Mouse (Mus musculus): ENCODE data around the gene Ncoa7.

Gene Ncoa7

DNA sequence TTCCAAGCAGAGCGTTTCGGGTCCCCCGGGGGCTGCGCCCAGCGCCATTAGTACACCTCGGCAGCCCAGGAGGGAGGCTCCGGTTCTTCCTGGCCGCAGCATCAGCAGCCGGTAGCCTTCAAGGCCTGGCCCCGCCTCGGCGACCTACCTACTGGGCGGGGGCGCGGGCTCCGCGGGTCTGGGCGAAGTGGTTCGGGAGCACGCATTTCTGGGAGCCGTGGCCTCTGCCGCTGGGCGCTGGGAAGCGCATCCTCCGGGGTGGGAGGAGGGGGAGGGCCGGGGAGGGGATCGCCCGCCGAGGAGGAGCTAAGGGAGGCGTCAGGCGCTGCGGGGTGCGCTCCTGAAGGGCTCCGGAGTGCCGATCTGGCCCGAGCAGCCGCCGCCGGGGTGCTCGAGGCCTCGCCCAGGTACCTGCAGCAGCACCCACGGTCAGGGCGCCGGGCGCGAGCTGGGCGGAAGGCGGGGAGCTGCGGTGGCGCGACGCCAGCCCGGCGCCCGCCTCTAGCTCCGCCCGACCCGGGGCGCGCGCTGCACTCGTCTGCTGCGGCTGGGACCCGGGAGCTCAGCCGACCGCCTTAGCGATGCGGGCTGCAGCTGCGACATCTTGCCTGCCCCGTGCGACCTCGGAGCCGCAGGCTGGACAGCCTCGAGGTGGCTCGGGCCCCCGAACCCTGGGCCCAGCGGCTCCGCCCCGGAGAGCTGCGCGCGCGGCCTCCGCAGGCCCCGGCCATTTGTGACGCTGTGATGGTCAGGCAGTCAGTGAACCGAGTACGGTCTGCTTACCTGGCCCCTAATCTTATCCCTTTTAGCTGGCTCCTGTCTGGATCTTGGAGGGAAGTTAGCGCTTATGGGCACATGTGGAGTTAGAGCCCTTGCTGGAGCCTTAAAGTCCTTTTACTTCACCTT, at the start of gene Ncoa7:
Ncoa7 (minus strand) TSS at position 646 of the 906 bp plus-strand sequence.
- peak; percentile 91 for DNase-seq

DNA sequence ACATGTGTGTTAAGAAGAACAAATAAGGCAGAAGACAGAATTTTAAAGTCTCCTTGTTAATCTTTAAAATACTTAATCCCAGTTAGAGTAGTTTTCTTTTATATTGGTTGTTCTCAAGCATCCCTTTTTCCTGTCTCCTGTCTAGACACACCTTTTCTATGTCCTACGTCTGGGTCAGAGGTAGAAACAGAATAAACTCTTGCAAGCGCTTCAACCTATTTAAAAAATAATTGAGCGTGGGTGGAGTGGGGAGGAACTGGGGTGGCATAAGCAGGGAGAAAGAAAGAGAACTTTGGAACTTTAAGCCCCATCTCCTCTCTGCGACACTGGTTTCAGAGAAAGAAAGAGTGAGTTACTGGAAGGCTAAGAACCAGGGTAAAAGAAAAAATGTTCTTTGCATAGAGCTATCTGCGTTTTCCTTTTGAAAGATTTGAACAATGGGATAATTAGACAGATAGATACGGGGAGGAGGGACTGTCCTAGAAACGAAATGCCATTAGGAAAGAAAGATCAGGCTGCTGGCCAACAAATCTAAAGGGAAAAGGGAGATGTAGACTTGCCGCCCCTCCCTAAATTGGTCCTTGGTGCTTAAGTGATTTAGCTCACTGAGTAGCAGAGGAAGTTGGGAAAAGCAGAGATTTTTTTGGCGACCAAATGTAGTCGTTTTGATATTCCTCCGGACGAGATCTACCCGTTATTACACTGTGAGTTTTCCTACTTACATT, 42.1 kb upstream of the Ncoa7 start:
- peak; percentile 72 for DNase-seq

- DNase-seq, result peak; percentile 57
Observed at GRCm38 (mm10) chr10:30844191-30845010, 41.3 kb upstream of the Ncoa7 start.

DNA sequence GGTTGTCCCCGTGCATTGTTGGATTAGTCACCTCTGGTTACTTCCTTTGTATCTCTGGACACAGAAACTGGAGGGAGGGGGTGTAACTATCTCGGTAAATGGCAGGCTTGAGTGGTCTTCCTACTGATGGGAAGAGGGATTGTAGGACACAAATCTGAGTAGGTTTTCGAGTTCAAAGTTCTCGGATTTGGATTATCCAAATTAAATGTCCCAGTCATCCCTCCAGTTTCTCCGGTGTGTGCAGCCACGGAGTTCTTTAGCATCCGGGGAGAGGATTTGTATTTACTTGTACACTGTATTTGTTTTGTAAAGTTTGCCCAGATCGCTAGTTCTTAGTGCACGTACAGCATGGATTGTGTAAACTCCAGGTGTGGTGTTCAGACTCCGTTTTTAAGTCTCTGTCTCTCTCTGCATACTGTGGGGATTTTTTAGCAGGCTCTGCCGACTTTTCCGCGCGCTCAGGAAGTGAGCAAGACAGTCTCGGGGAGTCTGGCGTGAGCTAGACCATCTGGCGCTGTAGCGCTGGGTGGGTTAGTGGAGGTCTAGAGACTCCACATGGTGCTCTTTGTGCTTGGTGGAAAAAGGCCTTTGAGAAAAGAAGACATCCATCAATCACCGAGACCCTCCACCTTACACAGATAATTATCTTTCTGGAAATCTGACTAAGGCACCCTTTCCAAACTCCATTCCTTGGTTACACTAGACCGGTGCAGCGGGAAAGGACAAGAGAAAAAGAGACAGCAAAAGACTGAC, 40.5 kb upstream of the Ncoa7 start:
- peak; percentile 64 for DNase-seq

GRCm38 (mm10) chr10:30842643-30843437, 39.7 kb upstream of the Ncoa7 start, which contains the start of gene Hey2:
Hey2 (minus strand) TSS chr10:30842801.
- DNase-seq, result peak; percentile 99

DNA sequence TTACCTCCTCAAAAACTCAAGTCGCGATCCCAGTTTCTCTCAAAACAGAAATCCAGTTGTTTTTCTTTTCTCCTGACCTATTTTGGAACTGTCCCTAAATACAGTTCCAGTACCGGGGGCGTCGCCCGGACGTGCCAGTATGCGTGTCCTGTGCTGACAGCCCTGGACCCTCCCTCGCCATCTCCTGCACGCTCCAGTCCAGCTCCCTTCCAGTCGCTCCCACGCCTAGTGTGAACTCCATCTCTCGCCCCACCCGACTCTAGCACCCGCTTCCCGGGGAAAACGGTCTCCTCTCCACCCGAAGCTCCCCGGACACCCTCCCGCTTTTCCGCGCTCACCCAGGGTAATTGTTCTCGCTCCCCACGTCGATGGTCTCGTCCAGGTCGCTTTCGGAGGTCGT, 39.1 kb upstream of the Ncoa7 start:
- no peak for DNase-seq

GRCm38 (mm10) chr10:30840824-30841223, 37.7 kb upstream of the Ncoa7 start:
- DNase-seq, result no peak

DNA sequence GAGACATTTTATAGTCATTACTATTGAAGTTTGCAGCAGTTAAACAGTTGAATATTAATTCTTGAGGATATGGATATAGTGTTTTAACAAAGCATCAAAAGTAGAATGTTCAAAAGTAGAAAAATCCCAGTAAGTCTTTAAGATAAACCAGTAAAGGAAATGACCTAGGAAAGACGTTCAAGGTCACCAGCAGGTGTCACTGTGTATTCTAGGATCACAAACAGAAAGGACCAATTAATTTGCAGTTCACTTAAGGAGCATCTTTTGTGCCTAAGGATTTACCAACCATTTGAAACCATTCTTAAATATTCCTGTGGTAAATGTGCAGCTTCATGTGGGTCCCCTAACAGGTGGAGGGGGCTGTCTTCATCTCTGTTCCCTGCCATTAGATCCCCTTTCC, 35.1 kb upstream of the Ncoa7 start:
- DNase-seq, result peak; percentile 55

DNA sequence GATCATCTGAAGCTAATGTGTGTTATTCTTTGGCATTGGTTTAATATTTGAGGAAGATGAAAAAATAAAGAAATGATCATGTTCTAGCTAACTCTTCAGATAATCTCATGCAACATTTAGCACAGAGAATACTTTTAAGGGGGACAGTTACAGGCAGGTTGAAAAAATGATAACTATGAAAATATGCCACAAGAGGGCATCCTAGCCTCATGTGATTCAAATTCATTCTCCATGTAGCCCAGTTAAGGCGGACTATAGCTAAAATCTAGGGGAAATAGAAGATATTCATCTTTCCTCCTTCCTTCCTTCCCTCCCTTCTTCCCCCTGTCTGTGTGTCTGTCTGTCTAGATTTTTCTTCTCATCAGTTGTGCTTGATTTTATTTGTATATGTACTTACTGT, 21.9 kb upstream of the Ncoa7 start:
- peak; percentile 77 for DNase-seq

GRCm38 (mm10) chr10:30810967-30811293, 7.8 kb upstream of the Ncoa7 start:
- peak; percentile 94 for DNase-seq

DNA sequence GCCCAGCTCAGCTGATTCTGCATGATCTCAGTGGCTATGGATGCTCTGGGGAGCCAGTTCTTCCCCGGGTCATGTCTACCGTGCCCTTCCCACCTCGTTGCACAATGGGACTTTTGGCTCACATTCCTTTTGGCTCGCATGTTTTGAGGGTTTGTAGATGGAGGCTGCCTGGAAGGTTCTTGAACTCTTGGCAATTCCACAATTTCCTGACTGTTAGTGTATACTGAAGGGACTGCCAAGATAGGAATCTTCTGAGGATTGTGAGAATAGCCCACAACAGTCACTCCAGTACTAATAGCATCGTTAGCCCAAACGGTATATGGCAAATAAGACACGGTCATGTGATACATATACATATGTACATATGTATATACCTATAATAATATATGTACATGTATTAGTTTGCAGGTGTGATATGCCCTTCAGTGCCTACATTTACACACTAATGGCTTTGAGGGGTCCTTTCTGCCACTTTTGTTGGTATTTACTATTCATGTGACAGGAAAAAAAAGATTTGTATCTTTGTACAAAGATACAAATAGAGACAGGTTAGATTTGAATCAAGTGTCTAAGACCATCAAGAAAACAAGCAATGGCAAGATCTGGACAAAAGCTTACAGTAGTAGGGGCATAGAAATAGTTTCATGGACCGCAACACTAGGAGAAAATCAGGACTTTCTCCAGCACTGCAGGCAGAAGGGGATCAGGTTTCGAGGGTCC, 7.3 kb upstream of the Ncoa7 start:
- peak; percentile 17 for DNase-seq

DNA sequence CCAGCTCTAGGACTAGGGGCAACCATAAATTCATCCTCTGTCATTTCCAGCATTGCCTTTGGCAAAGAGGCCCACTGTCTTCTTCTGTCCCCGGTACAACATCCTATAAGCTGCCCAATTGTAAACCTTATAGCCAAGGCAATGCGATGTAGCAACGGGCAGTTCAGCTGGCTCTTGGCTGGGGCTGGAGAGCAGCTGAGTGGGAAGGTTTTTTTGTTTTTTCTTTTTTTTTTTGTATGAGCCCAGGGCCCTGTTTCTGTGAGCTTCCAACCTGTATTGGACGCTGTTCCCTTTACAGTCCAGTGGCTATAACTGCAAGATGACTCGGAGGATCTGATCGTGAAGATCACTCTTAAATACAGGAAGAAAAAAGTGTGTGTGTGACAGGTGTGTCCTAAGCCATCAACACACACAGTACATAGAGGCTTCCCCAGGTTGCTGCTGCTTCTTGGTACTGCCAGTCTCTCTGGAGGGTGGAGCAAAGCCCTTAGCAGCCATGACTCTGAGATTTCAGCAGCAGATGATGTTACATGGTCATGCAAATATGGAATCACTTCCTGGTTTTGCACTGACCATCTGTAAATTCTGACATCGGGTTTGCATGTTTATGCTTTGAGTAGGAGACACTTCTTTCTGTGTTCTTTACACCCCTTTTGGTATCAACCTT, 594 bp upstream of the Ncoa7 start:
- DNase-seq, result peak; percentile 32

DNA sequence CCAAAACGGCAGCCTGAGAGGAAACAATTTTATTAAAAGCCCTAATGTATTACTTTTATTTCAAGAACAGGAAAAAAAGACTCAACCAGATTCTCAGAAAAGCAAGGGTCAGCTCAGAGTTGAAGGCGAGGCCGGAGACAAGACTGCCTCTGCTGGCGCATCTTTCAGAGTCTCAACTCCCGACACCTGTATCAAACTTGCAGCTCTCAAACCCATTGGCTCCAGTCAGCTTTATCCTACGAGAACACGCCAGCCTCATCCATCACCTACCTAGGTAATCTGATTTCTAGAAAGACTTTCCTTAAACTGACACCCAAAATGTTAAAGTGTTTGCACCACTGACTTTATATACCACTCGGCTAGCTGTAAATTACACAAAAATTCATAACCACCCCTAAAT, 1.1 kb downstream of the Ncoa7 start:
- DNase-seq, result peak; percentile 46

DNA sequence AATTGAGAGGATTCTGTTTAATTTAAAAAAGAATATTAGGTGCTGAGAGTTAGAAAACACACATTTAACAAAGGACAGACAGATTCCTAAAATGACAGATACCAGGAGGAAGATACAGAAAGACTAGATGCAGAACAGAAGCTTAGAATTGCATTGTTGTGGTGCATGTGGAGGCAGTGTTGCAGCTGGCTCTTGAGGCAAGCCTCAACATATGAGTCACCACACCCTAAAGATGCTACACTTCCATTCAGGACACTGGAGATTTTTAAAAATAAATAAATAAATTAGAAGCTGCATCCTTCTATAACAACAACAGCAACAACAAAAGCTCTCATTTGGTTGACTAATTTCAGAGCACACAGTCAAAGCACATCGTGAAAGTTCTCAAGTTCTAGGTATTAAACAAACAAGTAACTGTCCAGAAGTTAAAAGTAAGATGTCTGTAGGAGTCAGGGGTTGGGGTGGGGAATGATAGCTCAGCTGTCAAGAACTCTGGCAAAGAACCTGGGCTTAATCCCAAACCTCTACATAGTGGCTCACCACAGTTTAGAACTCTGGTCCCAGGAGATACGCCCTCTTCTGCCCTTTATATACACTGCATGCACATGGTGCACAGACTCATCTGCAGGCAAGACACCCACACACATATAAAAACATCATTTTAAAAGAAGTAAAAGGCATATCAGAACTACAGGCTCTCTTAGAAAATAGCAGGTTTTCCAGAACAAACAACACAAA, 3.2 kb downstream of the Ncoa7 start:
- DNase-seq, result no peak

DNA sequence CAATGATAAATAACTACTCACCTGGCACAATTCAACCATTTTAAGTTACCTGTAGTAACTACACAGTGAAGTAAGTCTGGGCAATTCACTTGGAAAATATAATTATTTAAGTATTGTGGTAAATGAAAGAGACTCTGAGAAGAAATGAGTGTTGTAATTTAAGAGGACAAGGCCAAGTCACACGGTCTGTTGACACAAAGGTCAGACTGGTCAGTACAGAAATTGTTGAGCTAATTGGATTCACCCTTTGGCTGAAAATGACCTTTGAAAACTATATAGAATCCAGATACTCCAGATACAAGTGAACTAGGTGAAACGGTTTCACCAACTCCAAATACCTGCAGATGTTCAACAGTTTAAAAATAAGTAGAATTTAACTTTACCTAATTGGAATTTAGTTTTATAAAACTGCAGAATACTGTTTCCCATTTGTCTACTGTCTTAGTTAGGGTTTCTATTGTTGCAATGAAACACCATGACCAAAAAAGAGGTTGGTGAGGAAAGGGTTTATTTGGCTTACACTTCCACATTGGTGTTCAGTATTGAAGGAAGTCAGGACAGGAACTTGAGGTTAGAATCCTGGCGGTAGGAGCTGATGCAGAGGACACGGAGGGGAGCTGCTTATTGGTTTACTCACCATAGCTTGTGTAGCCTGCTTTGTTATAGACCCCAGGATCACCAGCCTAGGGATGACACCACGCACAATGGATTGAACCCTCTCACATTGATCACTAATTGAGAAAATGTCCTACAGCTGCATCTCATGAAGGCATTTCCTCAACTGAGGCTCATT, 6.5 kb downstream of the Ncoa7 start:
- DNase-seq, result no peak

DNA sequence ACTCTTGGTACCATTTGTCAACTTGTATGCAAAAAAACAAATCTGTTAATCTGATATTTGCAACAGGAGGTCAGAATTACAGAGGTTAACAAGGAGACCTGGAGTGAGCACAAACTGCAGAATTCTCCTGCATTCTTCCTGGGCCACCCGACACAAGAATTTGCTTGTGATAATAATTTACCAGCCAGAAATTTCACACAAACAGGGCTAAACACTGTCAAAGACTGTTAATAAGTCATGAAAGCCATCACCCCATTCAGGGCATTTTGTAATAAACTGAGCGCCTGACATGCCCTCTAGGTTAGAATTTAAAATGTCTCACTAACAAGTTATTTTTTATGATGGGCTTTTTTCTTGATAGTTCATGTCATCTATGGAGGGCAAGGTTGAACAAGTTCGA, 12.1 kb downstream of the Ncoa7 start:
- no peak for DNase-seq

DNA sequence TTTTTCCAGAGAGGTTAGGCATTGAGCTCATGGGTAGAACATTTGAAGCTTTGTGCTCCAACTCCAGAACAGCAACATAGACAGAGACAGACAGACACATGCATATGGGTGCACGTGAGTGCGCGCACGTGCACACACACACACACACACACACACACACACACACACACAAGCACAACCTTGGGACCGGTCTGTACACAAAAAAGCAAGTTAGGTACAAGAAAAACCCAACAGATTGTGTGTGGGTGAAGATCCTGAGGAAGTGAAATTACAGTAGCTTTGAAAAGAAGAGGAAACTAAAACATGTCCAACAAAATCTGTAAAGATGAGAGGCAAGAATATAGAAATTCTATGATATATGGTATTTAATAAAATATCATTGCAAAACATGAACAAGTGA, 13.6 kb downstream of the Ncoa7 start:
- no peak for DNase-seq

DNA sequence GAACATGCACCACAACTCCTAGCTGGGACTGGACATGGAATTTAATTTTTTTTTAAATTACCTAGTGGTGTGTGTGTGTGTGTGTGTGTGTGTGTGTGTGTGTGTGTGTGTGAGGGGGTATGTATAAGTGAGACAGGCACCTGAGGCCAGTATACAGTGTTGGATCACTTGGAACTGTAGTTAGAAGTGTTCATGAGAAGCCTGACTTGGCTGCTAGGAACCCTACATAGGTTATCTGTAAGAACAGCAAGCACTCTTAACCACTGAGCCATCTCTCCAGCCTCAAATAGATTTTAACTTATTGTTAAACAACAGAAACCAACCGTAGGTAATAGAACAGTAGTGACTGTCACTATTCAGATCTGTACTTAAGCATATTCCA, 14.8 kb downstream of the Ncoa7 start:
- no peak for DNase-seq

All from retina, postnatal 1 day (tissue).